Mouse (Mus musculus) heart, adult 2 months (tissue): ENCODE measurements around the gene Col1a1.

ENCODE experiments used
- CTCF ChIP-seq: fragments of 200-600 bp; IDR thresholded peaks from 2 replicates; pipeline ENCODE4 v1.8.1; 2022; ENCODE audit warnings: antibody characterized with exemption, mild to moderate bottlenecking, moderate library complexity
- EP300 ChIP-seq: fragments of 200-500 bp; IDR thresholded peaks from 2 replicates; pipeline ENCODE4 v1.6.1; 2011; ENCODE audit warnings: low read depth, low read length, control low read depth; ENCODE audit not compliant: insufficient read depth
- POLR2A ChIP-seq: fragments of 200-500 bp; IDR thresholded peaks from 2 replicates; pipeline ENCODE4 v1.6.1; 2011; ENCODE audit warnings: mild to moderate bottlenecking, low read depth, low read length, control low read depth; ENCODE audit not compliant: insufficient read depth

DNA sequence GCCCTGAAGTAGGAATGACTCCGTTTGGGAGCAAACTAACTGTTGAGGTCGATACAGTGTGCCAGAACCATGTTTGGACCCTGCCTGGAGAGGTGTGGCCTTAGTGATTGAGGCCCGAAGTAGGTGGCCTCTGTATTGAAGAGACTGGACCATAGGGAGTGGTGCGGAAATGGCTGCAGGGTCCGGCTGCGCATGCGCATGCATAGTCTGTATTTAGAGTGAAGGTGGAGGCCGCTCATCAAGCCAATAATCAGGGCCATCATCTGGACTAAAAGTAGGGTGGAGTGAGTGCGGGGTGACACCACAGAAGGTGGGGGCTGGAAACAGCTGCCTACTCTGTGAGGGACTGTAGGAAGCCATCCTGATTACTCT, 21.7 kb downstream of the Col1a1 start:
- TF ChIP-seq CTCF (no peak), POLR2A (no peak), EP300 (no peak)
